Mouse (Mus musculus): ENCODE results near the gene Ehbp1l1. TPM values are rescaled to one million over a fixed set of nuclear protein-coding genes. Genes with fewer than 3 reads are reported as not detected.

Ehbp1l1 gene
- total and polyA plus RNA-seq, 3 experiments = 30.4 to 62.6 (median 57.0) TPM

DNA sequence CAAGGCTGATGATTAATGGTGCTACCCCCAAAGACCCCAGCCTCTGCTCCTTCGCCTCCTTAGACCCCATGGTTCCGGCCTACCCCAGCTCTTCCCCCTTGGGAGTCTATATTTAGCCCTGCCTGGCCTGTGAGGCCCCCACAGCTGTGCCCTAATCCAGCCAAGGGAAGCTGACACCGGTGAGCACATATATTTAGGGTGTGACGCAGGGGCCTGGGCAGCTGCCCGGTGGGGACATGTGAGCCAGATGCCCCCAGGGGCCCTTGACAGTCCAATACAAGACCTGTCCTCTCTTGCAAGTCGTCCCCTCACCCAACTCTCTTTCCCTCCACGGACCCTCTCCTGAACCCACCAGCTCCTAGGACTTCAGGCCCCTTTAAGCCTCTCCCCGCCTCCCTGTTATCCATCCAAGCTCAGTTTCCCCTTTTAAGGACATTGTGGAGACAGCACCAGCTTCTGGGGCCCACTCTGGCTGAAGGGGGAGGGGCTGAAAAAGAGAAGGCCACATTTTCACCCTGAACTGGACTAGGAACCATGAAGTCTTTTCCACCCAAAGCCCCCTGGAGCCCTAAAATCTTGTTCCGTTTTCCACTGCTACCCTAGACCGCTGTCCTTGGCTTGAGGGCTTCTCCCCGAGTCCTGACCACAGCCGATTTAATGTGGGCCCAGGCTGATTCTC is 949 bp downstream of the Ehbp1l1 start:
- H3K27ac ChIP-seq (ENCODE audit: insufficient read depth, low read depth) = peak overlapping the region; percentile 95

DNA sequence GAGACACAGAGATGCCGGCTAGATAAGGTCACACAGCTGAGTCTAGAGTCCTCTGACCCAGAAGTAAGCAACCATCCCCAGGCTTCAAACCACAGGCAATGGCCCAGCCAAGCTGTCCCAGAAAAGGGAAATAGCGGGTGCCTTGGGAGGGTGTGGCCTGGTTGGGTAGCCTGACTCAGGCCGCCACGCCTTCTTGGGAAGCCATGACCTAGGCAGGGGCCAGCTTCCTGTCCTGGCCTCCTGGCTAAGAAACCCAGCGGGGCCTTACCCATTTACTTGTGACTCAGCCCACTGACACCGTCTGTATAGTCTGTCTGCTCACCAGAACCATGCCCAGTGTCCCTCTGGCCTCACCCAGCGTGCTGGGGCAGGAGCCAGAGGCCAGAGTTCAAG is 1.6 kb downstream of the Ehbp1l1 start:
- in situ Hi-C loops (cut with MboI; ENCODE audit: low pct_ligation_motif_present, low pct_unique_long_range_greater_than_20kb, low sequenced_read_pairs) = no loop called here
- TF ChIP-seq RCOR1 (conservative IDR thresholded peaks at IDR 0.05; ENCODE audit: low read depth, low read length) (no peak), CHD2 (IDR thresholded peaks at IDR 0.05; ENCODE audit: low read length) (no peak), TCF12 (IDR thresholded peaks at IDR 0.05; ENCODE audit: low read depth, low read length) (peak; percentile 37; the same call in 1 of the 2 replicates), JUN (IDR thresholded peaks at IDR 0.05; ENCODE audit: insufficient read depth, low read depth, low read length) (no peak), HCFC1 (IDR thresholded peaks at IDR 0.05; ENCODE audit: low read depth, low read length) (peak; percentile 28; the same call in 1 of the 2 replicates), USF1 (IDR thresholded peaks at IDR 0.05; ENCODE audit: low read depth, low read length) (no peak), ETS1 (conservative IDR thresholded peaks at IDR 0.05; ENCODE audit: low read depth, low read length) (peak; percentile 38; the same call in 1 of the 2 replicates), NELFE (IDR thresholded peaks at IDR 0.05; ENCODE audit: low read depth, low read length) (0 out of 2 replicates have a peak, but pooled peaks have one; percentile 62), MXI1 (IDR thresholded peaks at IDR 0.05; ENCODE audit: low read depth, low read length) (0 out of 2 replicates have a peak, but pooled peaks have one; percentile 68), IRF4 (IDR thresholded peaks at IDR 0.05; ENCODE audit: low read depth, low read length) (peak; percentile 18; the same call in 1 of the 2 replicates), MAZ (IDR thresholded peaks at IDR 0.05; ENCODE audit: low read depth, low read length) (no peak), EP300 (IDR thresholded peaks at IDR 0.05; ENCODE audit: low read length) (no peak), POLR2A (IDR thresholded peaks at IDR 0.05; ENCODE audit: low read depth, low read length) (peak; percentile 76), MEF2A (IDR thresholded peaks at IDR 0.05; ENCODE audit: borderline replicate concordance, low read depth, low read length) (no peak), CHD1 (IDR thresholded peaks at IDR 0.05; ENCODE audit: low read depth, low read length) (no peak), UBTF (IDR thresholded peaks at IDR 0.05; ENCODE audit: low read depth, low read length) (no peak), NRF1 (IDR thresholded peaks at IDR 0.05; ENCODE audit: low read depth, low read length) (no peak; the same call in 1 of the 2 replicates), PAX5 (IDR thresholded peaks at IDR 0.05; ENCODE audit: low read length) (no peak), ZNF384 (IDR thresholded peaks at IDR 0.05; ENCODE audit: low read depth, low read length) (no peak), ZMIZ1 (IDR thresholded peaks at IDR 0.05; ENCODE audit: low read depth, low read length) (no peak), SIN3A (IDR thresholded peaks at IDR 0.05; ENCODE audit: low read length) (peak; percentile 61), POLR2AphosphoS2 (IDR thresholded peaks at IDR 0.05; ENCODE audit: low read depth, low read length) (no peak; the same call in 1 of the 2 replicates), TBP (conservative IDR thresholded peaks at IDR 0.05; ENCODE audit: low read depth, low read length) (peak; percentile 80), ZC3H11A (IDR thresholded peaks at IDR 0.05; ENCODE audit: low read depth, low read length) (no peak)

More for the DNA sequence above, 949 bp downstream of the Ehbp1l1 start:
- H3K79me2 ChIP-seq (replicated peaks; ENCODE audit: control insufficient read depth, extremely low read depth, insufficient read depth, poor library complexity, severe bottlenecking) = peaks cover 26% of the 10 kb centered on the region
- DNase-seq (ENCODE audit: extremely low read depth) = peak; percentile 64
- TF ChIP-seq IRF4 (IDR thresholded peaks at IDR 0.05; ENCODE audit: low read depth, low read length) (no peak), CTCF (conservative IDR thresholded peaks at IDR 0.05 in 1 of 2, IDR thresholded peaks at IDR 0.05 in 1 of 2; ENCODE audit: low read depth in 2 of 2, low read length in 2 of 2) (no peak), ETS1 (conservative IDR thresholded peaks at IDR 0.05; ENCODE audit: low read depth, low read length) (peak; percentile 77), USF2 (conservative IDR thresholded peaks at IDR 0.05; ENCODE audit: low read depth, low read length) (no peak), MAZ (IDR thresholded peaks at IDR 0.05; ENCODE audit: low read depth, low read length) (peak; percentile 55; the same call in 1 of the 2 replicates), JUND (conservative IDR thresholded peaks at IDR 0.05; ENCODE audit: low read depth, low read length) (no peak), ELF1 (IDR thresholded peaks at IDR 0.05; ENCODE audit: low read depth, low read length) (0 out of 2 replicates have a peak, but pooled peaks have one; percentile 28), MEF2A (IDR thresholded peaks at IDR 0.05; ENCODE audit: borderline replicate concordance, low read depth, low read length) (peak; percentile 95), SIN3A (IDR thresholded peaks at IDR 0.05; ENCODE audit: low read length) (peak; percentile 10; the same call in 1 of the 2 replicates), CHD1 (IDR thresholded peaks at IDR 0.05; ENCODE audit: low read depth, low read length) (peak; percentile 75; the same call in 1 of the 2 replicates), MAX (IDR thresholded peaks at IDR 0.05; ENCODE audit: low read length) (0 out of 2 replicates have a peak, but pooled peaks have one; percentile 39), TCF12 (IDR thresholded peaks at IDR 0.05; ENCODE audit: low read depth, low read length) (peak; percentile 41; the same call in 1 of the 2 replicates), MXI1 (IDR thresholded peaks at IDR 0.05; ENCODE audit: low read depth, low read length) (peak; percentile 34), CHD2 (IDR thresholded peaks at IDR 0.05; ENCODE audit: low read length) (peak; percentile 72; the same call in 1 of the 2 replicates), ZMIZ1 (IDR thresholded peaks at IDR 0.05; ENCODE audit: low read depth, low read length) (peak; percentile 62), BHLHE40 (IDR thresholded peaks at IDR 0.05; ENCODE audit: low read depth, low read length) (peak; percentile 64; the same call in 1 of the 2 replicates), EP300 (IDR thresholded peaks at IDR 0.05; ENCODE audit: low read length) (peak; percentile 36)
- H3K9ac ChIP-seq (ENCODE audit: insufficient read depth, low read depth) = peak overlapping the region; percentile 88
- peak overlapping the region; percentile 75 to 85 (median 76) for H3K4me3 ChIP-seq (replicated peaks in 1 of 3; ENCODE audit: low read depth in 2 of 3, low read length in 2 of 3, poor library complexity in 1 of 3)
- no peaks in the 10 kb centered on the region for H3K9me3 ChIP-seq (replicated peaks; ENCODE audit: low read length)
- peaks cover 26 to 48% of the 10 kb centered on the region in 2 experiments for H3K36me3 ChIP-seq (replicated peaks in 1 of 2; ENCODE audit: control insufficient read depth in 1 of 2, insufficient read depth in 1 of 2, low read length in 1 of 2)
- H3K4me2 ChIP-seq (ENCODE audit: insufficient read depth, low read depth, poor library complexity, severe bottlenecking) = peak overlapping the region; percentile 57
- H3K27me3 ChIP-seq (replicated peaks) = no peaks in the 10 kb centered on the region
- dilution Hi-C loops (cut with MboI; ENCODE audit: extremely low pct_ligation_motif_present, extremely low pct_unique_long_range_greater_than_20kb, low sequenced_read_pairs) = no loop called here
- H3K4me1 ChIP-seq (ENCODE audit: control insufficient read depth in 1 of 2, insufficient read depth in 2 of 2) = peaks cover 14 to 50% of the 10 kb centered on the region in 2 experiments
- in situ Hi-C loops (cut with MboI; ENCODE audit: low pct_ligation_motif_present, low pct_unique_long_range_greater_than_20kb, low sequenced_read_pairs) = no loop called here

More for the DNA sequence above, 1.6 kb downstream of the Ehbp1l1 start:
- H3K9me3 ChIP-seq (replicated peaks; ENCODE audit: low read length) = no peaks in the 10 kb centered on the region
- H3K36me3 ChIP-seq (replicated peaks in 1 of 2; ENCODE audit: control insufficient read depth in 1 of 2, insufficient read depth in 1 of 2, low read length in 1 of 2) = peaks cover 33 to 49% of the 10 kb centered on the region in 2 experiments
- H3K27ac ChIP-seq (ENCODE audit: insufficient read depth, low read depth) = peak overlapping the region; percentile 95
- peak overlapping the region; percentile 88 for H3K9ac ChIP-seq (ENCODE audit: insufficient read depth, low read depth)
- H3K27me3 ChIP-seq (replicated peaks) = no peaks in the 10 kb centered on the region
- dilution Hi-C loops (cut with MboI; ENCODE audit: extremely low pct_ligation_motif_present, extremely low pct_unique_long_range_greater_than_20kb, low sequenced_read_pairs) = no loop called here
- peaks cover 14 to 43% of the 10 kb centered on the region in 2 experiments for H3K4me1 ChIP-seq (ENCODE audit: control insufficient read depth in 1 of 2, insufficient read depth in 2 of 2)
- DNase-seq (ENCODE audit: extremely low read depth) = peak; percentile 85
- H3K4me2 ChIP-seq (ENCODE audit: insufficient read depth, low read depth, poor library complexity, severe bottlenecking) = peak overlapping the region; percentile 57
- H3K79me2 ChIP-seq (replicated peaks; ENCODE audit: control insufficient read depth, extremely low read depth, insufficient read depth, poor library complexity, severe bottlenecking) = peaks cover 26% of the 10 kb centered on the region
- H3K4me3 ChIP-seq (replicated peaks in 1 of 3; ENCODE audit: low read depth in 2 of 3, low read length in 2 of 3, poor library complexity in 1 of 3) = peak overlapping the region; percentile 75 to 85 (median 76)
